Mouse (Mus musculus): ENCODE data around the gene Efcab5.

- no peak for TF ChIP-seq CTCF (IDR thresholded peaks at IDR 0.05; ENCODE audit: low read depth, low read length)
- TF ChIP-seq POLR2AphosphoS5 (IDR thresholded peaks at IDR 0.05; ENCODE audit: insufficient replicate concordance, low read depth, low read length), result no peak
- TF ChIP-seq GATA1 (IDR thresholded peaks at IDR 0.05; ENCODE audit: borderline replicate concordance, low read length), result no peak
Measured at GRCm38 (mm10) chr11:77193941-77194553, 5.3 kb upstream of the Efcab5 start.
